Mouse (Mus musculus): ENCODE data around the gene Ubash3b.

DNA sequence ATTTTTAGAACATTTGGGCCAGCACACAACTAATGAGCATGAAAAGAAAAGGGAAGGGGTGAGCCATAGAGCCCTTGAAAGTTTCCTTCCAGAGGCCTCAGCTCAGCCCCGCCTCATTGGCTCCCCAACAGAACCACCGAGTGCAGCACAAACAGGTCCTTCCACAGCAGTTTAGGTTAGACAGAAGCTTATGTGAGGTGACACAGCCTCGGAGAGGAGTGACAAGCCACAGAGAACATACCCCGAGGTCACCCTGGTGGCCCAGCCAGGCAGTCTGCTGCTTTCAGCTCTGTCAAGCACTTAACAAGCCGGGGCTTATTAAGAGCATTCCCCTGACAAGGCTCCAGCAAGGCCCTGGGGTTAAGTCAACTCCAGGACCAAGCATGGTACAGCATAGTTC, 8.4 kb downstream of the Ubash3b start:
- TF ChIP-seq CTCF (IDR thresholded peaks at IDR 0.05; ENCODE audit: borderline replicate concordance, insufficient read depth, low read depth, low read length) (no peak), POLR2A (IDR thresholded peaks at IDR 0.05; ENCODE audit: borderline replicate concordance, insufficient read depth, low read length) (no peak)
